Mouse (Mus musculus): Measurements from ENCODE around the gene Padi4.

DNA sequence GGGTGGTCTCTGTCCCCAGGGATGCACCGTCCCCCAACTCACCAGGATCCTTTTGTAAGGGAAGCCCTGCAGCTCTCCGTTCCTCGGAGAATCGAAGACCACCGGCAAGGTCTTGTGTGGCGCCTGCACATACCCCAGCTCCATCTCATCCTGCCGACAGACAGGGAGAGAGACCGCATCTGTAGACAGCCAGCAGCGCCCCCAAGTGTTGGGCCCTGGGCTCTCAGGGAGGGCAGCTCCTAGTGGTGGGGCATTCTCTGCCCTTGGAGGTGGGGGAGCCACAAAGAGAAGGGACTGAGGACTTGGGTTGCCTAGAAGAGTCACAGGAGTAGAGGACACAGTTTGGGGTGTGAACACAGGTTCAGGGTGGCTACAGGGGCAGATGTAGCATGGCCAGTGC, 19.8 kb upstream of the Padi4 start:
- TF ChIP-seq CTCF (IDR thresholded peaks at IDR 0.05; ENCODE audit: low read depth, low read length) (no peak), POLR2A (IDR thresholded peaks at IDR 0.05; ENCODE audit: borderline replicate concordance, low read depth, low read length) (no peak)
